Mouse (Mus musculus) right cerebral cortex, postnatal 10 days (tissue): ENCODE data around the gene Kdm2a.

Source experiments
- DNase-seq, 2 experiments: peaks; one replicate each; pipeline ENCODE4 v3.0.0; 2021; ENCODE audit warnings: low spot score in 2 of 2

The Kdm2a gene

DNA sequence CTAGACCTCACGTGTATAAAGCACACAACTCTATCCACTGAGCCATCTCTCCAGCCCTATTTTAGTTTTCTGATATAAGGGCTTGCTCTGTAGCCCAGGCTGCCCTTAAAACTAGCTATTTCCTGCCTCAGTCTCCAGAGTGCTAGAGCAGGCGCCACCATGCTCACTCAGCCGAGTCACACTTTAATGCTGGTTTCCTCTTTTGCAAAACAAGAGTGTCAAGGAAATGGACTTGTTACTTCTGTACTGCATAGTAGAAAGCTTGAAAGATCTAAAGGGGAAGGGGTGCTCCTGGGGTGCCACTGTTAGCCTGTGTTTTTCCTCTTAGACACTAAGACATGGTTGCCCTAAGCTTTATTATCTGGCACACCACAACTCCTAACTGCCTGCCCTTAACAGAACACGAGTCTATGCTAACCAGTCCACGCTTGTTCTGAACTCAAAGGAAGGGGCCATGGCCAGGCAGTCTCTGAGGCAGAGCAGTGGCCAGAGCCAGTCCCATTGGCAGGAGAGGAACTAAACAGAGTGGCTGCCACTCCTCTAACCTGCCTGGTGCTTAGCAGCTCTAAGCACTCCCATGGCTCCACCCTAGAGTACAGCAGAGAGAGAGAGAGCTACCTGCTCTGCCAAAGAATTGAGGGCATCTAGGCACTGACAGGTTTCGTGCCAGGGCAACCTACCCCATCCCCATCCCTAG is 98.4 kb downstream of the Kdm2a start:
- DNase-seq: no peak

DNA sequence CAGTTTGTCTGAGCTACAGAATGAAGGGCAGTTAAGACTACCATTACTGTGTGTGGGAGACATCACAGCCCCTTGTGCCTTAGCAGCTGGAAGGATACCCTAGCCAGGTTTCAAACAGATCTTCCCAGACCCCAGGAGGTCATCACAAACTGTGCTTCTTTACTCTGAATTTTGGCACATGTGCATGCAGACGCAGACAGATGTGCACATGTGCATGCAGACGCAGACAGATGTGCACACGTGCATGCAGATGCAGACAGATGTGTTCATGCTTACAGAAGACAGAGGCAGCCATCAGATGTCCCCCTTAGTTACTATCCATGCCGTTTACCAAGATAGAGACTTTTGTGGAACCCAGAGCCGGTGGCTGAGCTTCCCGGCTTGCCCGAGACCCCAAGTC is 99.0 kb downstream of the Kdm2a start:
- DNase-seq: no peak

GRCm38 (mm10) chr19:4298322-4299121 is 99.6 kb downstream of the Kdm2a start:
- no peak for DNase-seq

DNA sequence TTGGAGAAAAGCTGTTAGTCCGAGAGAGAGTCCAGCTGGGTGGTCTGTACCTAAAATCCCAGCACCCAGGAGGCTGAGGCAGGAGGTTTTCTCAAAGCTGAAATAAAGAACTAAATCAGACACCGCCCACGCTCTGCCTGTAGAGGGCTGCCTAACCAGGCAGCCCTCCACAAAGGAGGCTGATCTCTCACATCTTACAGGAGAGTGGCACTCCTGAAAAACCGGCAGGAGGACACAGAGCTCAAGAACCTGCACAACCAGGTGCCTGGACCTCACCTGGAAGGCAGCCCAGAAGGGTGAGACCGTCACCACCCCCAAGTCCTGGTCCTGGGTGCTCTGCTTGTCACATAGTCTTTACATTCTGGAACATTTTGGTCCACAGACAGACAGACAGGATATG is 100.2 kb downstream of the Kdm2a start:
- no peak for DNase-seq

GRCm38 (mm10) chr19:4296611-4297010 is 101.5 kb downstream of the Kdm2a start:
- no peak for DNase-seq

- DNase-seq: no peak
Measured at GRCm38 (mm10) chr19:4295391-4295790, 102.7 kb downstream of the Kdm2a start.

GRCm38 (mm10) chr19:4294381-4295097 is 103.5 kb downstream of the Kdm2a start:
- DNase-seq: peak; percentile 66 to 71

GRCm38 (mm10) chr19:4291161-4291560 is 106.9 kb downstream of the Kdm2a start:
- no peak for DNase-seq

DNA sequence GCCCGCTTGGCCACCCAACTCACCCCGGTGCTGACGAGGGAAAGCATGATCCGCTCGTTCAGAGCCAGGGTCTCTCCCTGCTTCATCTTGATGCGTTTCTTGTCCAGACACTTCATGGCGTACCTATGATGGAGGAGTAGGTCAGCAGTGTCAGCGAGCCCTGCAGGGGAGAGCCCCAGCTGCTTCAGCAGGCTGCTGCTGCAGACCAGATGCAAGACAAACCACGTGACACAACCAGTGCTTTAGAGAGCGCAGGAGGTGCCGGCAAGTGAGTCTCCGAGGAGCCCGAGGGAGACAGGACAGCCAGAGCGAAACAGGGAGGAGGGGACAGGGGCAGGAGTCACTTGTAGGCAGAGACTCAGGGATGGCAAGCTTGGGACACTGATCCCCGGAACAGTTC is 107.3 kb downstream of the Kdm2a start:
- no peak for DNase-seq

GRCm38 (mm10) chr19:4283653-4284052 is 114.4 kb downstream of the Kdm2a start:
- DNase-seq: no peak

- peak; percentile 95 to 97 for DNase-seq
Measured at GRCm38 (mm10) chr19:4282898-4283553, 115.1 kb downstream of the Kdm2a start, which contains the start of gene Ankrd13d. Ankrd13d (minus strand) TSS chr19:4283137.

DNA sequence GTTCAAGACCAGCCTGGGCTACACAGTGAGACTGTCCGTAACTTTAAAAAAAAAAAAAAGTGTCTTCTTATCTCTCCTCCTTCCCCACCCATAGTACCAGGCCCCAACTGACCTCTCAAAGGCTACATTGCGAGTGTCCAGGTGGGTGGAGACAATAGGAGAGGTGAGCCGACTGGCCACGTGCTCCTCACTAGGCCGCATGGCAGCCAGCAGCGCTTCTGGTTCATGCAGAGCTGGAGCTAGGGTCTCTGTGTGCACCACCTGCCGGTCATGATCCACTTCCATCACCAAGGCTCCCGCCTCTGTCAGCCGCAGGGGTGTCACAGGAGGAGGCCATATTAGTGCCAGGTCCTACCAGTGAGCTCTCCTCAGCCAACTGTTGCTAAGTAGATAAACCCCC is 117.7 kb downstream of the Kdm2a start:
- no peak for DNase-seq

GRCm38 (mm10) chr19:4279487-4279886 is 118.6 kb downstream of the Kdm2a start:
- no peak for DNase-seq

- no peak for DNase-seq
Measured at GRCm38 (mm10) chr19:4270972-4271371, 127.1 kb downstream of the Kdm2a start.

- no peak for DNase-seq
Measured at GRCm38 (mm10) chr19:4270187-4270586, 127.9 kb downstream of the Kdm2a start.

DNA sequence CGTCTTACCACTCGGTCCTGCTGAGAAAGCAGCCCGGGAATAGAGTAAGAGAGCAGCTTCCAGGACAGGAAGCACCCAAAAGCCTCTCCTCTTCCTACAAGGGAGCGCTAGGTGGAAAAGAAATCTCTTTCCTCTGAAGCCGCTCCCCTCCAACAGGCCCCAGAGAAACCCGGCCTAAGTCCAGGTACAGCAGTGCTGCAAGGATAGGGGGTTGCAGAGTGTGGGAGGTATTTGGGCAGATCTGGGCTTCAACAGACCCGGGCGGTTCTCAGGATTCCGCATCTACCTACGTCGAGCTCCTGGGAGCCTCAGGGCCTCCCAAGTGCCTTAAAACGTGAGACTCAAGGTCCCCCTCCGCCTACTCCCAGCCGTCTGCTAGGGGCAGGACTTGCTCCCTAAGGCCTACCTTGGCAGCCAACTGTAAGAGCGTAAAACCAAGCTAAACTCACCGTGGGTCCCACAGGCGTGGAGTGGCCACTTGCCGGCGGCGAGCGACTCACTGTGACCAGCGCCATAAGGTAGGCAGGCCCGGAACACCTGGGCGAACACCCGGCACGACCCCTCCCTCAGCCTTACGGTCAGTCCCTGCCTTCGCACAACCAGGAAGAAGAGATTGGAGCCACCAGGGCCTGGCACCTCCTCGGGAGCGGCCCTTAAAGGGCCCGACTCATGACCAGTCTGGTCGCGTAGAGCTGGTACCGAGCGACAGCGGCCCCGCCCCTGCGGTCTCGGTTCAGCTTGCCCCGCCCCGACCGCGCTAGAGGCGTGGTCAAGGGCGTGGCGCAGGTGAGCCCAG is 129.3 kb downstream of the Kdm2a start, which contains the start of gene Ssh3:
Gene Ssh3, minus strand, starts transcription at position 615 of the 796 bp plus-strand sequence.
- peak; percentile 73 to 74 for DNase-seq

GRCm38 (mm10) chr19:4265956-4266355 is 132.1 kb downstream of the Kdm2a start:
- DNase-seq: no peak
